Mouse (Mus musculus): ENCODE measurements around the gene 1700022I11Rik.

The 1700022I11Rik gene

DNA sequence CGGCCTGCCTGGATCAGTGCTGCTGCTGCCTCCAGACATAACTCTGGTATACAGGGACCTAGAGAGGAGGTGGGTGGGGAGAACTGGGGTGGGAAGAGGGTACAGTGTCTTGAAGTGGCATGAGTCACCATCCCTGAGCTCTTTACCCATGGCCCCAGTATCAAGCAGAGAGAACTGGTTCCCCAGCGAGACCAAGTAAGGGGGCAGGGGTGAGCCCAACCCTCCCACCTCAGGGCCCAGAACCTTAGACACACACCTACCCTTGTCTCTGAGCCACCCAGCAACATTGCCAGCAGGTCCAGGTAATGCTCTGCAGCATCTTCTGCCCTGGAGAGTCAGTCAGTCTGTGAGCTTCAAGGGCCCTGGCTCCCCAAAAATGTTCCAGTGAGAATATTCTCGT lies 35.5 kb downstream of the 1700022I11Rik start:
- no peak for DNase-seq

DNA sequence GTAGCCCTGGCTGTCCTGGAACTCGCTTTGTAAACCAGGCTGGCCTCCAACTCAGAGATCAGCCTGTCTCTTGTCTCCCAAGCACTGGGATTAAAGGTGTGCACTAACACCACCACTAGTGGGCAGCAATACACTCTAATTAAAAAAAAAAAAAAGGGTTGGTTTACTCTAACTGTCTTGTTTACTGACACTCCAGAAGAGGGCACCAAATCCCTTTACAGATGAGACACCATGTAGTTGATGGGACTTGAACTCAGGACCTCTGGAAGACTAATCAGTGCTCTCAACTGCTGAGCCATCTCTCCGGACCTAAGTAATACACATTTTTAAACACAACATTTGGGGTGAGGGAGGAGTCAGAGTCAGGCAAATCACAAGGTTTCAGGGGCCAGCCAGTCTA lies 36.4 kb downstream of the 1700022I11Rik start:
- DNase-seq: no peak

DNA sequence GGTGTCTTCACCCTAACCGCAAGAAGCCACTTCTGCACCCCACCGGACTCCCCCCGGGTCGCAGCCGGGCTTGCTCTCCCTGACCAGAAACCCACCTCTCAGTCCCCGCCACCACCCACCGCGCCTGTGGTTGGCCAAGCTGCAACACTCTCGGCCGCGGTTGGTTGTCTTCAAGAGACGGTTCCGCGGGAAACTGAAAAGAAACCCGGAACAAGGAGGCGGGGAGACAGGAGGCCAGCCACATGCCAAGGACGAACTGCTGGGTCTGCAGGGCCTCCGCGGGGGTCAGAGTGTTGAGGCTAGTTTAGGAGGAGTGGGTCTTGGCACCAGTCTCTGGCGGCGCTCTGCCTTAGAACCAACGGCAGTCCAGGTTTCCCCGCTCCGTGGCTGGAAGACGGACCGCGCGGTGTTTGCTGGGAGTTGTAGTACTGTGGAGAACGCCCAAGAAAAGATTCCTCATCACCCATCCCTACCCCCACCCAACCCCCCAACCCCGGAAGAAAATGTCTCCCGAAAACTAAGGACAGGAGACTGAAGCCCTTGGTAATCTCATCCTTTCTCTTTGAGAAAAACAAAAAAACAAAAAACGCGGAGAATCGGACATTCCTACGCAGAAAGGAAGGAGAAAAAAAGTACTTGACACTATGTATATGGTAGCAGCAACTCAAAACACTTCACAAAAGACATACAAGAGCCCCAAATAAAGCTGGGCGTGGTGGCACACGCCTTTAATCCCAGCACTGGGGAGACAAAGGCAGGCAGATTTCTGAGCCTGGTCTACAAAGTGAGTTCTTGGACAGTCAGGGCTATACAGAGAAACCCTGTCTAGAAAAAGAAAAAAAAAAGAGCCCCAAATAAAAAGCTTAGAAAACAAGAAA lies 41.0 kb downstream of the 1700022I11Rik start, which contains the start of gene Fancg:
TSS of gene Fancg (minus strand) at position 346 of the 878 bp plus-strand sequence.
- peak; percentile 88 for DNase-seq

DNA sequence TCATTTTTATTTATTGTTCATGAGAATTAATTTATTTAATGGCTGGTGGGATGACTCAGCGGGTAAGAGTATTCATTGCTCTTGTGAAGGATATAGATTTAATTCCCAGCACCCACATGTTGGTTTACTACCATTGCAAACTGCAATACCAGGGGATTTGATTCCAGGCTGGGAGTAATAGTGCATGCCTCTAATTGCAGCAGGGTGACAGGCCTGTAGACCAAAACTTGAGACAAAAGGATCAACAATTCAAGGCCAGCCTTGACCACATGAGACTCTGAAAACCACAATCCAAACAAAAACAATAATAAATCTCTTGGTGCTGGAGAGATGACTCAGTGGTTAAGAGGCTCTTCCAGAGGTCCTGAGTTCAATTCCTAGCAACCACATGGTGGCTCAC lies 42.7 kb downstream of the 1700022I11Rik start:
- DNase-seq: no peak

DNA sequence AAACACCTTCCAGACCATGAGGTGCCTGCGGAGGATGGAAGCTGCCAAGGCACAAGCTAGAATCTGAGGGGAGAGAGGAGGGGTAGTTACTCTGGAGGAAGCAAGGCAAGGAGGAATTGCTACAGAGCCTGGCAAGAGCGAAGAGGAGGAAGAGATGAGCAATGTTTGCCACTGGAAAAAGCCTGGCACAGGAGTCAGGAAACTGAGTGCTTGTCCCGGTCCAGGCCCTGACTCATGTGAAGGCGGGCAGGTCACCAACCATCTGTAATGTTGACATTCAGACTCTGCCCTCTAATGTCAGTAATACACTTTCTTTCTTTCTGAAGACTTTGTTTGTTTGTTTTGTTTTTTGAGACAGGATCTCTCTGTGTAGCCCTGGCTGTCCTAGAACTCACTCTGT lies 48.8 kb downstream of the 1700022I11Rik start:
- no peak for DNase-seq

DNA sequence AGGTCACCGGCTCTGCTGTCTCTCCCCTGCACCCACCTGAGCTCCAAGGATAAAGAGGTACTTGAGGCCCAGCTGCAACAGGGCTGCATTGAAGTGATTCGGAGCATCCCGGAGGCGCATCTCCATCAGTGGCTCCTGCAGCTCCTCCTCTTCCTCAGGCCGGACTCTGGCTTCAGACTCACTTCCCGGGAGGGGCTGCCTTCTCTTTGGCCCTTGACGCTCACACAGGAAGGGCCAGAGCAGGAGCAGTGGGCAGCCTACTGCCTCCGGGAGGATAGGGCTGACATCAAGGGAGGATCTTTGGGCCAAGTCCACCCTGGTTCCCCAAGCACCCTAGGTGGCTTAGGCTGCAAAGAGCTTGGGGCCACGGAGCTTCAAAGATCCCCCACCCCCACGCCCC lies 49.8 kb downstream of the 1700022I11Rik start:
- no peak for DNase-seq

DNA sequence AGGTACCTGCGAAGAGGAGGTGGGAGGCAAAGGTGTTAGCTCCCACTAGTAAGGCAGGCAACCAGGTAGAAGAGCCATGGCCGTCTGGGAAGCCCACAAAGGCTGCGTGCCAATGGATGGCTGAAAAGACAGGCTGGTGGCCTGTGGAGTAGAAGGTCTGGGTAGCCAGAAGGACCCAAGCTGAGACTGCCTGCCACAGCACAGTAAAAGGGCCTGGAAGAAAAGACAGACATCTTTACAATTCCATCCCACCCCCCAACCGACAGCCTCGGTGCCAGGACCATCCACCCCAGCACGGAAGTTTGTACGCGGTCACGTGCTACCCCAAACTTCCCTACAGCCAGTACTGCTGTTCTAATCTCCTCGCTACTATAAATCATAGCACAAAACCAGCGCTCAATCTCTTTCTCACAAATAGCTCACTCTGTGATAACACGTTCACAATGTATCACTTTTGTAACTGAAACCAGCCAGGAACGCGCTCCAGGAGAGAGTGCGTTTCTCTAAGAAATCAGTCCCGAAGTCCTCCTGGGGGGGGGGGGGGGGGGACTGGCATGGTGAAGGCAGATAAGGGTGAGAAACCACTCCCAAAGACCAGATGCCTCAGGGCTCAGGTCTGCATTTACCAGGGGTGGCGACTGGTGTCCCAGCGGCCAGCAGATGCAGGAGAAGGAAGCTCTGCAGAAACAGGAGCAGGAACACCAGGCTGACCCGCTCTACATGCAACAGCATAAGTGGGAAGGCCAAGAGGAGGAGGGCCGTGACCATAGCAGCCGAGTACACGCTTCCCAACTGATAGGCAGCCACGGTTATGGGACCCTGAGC lies 50.4 kb downstream of the 1700022I11Rik start:
- DNase-seq: no peak

DNA sequence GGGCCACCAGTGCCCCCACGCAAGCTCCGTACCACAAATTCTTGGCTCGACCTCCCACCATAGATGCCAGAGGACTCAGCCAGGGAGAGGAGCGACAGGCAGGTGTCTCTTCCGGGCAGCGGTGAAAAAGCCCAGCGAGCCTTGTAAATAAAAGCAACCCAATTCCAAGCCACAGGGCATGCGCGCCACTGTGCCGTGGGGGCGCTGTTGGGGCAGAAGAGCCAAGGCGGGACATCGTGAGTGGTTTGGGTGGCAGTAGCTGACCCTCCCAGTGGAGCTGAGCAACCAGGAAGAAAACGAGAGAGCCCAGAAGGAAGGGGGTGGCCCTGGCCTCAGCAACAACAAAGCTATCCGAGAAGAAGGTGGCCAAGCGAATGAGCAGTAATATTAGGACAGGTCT lies 51.5 kb downstream of the 1700022I11Rik start:
- no peak for DNase-seq

DNA sequence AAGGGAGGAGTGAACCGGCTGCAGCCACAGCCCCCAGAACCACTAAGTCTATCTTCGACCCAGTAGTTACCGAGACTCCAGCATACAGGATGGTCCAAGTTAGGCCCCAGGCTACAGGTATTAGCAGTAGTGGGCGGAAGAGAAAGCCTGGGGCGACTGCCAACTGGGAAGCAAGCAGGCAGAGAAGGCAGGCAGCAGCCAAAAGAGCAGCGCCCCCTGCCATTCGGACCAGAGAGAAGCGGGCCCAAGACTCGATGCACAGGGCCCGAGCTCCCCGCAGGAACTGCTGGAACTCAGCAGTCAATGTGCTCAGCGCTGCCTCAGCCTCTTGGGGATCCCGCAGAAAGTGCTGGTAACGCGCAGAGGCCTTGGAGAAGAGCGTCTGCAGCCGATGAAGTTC lies 51.9 kb downstream of the 1700022I11Rik start:
- DNase-seq: no peak

DNA sequence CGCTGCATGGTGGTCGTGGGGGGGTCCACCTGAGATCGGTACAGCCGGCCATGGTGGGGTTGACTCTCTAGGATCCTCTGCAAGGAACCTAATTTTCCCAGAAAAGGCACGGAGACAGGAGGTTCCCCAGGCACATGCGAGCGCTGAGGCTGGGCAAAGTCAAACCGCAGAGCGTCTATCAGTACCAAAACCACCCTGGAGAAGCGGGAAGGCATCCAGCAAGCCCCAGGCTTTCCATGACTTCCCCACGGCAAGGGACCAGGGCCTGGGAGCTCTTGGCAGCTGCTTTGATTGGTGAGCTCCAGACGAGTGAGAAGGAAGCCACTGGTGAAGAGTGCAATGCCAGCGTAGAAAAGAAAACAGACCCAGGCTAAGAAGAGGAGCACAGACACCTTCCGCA lies 55.3 kb downstream of the 1700022I11Rik start:
- no peak for DNase-seq

DNA sequence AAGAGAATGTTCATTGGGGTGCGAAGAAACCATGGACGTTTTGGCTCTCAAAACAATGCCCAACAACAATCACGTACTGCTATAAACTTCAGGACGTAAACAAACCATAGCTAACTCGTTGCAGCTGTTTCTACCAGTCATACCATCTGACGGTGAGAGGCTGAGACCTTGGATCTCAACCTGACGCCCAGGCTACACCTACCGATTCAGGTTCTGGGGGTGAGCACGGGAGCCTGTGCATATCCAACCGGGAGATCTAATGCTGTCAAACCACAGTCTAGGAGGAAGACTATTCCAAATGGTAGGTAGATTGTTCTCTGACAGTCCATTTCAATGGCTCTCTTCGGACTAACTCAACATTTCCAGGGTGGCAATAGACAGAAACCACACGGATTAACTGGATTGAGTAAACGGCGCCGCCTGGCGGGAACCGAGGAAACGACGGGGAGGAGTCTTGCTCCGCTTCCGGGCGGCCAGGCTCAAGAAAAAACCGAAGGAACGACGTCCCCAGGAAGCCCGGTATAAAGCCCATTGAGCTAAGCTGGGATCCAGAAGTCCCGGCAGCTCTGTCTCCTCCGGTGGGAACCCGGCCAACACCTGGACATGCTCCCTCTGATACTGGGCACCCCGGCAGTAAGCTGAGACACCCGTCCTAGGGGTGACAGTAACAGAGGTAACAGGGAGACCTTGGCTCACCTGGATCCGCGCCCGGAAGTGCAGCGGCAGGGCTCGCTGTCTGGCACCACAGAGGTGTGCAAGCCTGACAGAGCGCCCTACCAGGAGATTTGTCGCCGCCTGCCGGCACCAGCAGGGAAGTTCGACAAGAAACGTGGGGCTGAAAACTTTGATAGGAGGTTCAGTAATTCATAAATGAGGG lies 55.9 kb downstream of the 1700022I11Rik start, which contains the start of gene Pigo:
TSS of gene Pigo (minus strand) at position 736 of the 877 bp plus-strand sequence.
- peak; percentile 94 for DNase-seq

DNA sequence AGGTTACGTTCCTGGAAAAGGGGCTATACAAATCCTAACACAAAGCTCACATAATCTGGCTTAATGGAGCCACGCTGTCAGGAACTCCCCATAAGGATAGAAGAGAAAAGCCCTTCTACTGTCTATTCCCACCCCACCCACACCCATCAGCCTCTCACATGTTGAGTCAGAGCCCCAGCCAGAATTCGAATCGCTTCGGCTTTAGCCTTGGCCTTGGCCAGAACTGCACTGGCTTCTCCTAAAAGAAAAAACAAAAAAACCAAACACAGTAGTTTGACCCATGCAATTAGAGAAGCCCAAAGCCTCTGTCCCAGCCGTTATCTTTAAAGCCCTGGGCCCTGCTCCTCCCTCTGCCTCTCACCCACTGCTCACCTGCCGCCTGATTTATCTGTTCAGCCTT lies 59.7 kb downstream of the 1700022I11Rik start:
- DNase-seq: no peak

DNA sequence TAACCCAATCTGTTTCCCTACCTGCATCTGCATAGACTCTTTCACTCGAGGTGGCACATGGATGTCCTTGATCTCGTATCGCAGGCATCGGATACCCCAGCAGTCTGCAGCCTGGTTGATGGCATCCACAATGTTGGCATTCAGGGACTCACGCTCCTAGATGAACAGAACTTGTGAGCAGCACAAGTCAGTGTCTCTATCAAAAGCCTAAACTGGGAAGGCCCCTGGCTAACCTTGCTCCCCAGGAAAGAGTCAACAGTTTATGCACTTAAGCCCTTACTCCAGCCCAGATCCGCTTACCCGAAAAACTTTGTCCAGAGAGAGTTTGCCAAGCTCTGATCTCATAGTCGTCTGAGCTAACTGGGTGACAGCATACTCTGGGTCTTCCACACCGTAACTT lies 60.3 kb downstream of the 1700022I11Rik start:
- DNase-seq: no peak

DNA sequence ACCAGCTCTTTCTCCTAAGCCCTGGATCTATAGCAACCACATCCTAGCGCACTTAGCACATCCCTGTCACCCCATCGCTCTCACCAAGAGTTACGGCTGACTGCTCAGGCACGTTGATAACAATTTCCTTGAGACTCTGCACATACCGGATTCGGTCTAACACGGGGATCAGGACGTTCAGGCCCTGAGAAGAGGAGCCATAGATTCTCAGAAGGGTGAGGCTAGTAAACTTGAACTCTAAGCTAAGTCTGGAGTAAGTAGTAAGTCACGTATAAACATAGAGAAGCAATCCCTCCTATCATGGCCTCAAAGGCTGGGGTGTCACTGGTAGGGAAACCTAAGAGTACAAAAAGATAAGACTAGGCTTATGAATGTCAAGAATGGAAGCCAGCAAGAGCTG lies 60.9 kb downstream of the 1700022I11Rik start:
- DNase-seq: no peak

DNA sequence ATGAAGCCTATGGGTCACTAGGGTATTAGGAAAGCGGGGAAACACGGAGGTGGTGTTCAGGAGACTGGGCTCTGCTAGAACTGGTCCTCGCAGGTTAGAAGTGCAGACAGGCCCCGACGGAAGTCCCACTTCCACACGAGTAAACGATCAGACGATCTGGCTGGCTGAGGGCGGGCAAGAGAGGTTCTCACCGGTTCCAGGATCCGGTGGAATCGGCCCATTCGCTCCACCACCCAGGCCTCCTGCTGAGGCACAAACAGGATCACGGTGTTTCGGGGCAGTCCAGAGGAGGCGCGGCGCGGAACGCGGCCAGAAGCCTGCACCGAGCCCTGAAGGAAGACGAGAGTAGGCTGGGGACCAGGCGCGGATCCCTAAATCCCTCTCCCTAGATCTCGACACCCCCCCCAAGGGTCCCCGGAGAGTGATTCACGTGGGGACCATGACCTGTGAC lies 61.4 kb downstream of the 1700022I11Rik start:
- DNase-seq: no peak

DNA sequence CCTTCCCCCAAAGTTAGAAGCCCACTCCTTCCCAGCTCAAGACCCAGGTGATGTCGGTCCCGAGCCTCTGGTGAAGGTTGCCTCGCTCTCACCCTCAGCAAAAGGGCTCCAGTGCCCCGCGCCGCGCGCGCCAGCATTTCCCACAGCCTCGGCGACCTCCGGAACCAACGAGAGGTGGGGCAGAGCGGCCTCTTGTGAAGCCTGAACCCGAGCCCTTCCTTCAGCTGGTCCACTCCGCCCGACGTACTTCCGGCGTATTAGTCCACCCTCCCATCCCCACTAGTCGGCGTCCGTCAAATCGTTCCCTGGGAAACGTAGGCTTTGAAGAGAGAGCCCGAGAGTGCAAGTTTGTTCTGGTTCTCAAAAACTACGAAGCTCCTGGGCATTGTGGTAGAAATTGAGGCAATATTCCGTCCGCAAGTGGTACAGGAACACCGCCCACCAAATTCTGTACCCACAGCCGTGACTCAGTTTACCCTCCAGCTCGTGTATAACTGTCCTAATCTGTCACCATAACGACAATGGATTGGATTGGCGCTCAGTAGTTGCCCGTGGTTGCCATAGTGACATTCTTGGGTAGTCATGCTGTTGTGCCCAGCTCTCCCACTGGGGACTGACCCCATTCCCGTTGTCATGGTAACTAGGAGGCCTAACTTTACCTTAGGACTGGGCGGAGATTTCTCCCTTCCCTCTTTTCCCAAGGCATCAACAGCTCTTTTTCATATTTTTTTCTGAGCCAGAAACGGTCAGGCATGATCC lies 62.0 kb downstream of the 1700022I11Rik start, which contains the start of gene Stoml2:
TSS of gene Stoml2 (minus strand) at position 474 of the 759 bp plus-strand sequence.
- DNase-seq: peak; percentile 96

DNA sequence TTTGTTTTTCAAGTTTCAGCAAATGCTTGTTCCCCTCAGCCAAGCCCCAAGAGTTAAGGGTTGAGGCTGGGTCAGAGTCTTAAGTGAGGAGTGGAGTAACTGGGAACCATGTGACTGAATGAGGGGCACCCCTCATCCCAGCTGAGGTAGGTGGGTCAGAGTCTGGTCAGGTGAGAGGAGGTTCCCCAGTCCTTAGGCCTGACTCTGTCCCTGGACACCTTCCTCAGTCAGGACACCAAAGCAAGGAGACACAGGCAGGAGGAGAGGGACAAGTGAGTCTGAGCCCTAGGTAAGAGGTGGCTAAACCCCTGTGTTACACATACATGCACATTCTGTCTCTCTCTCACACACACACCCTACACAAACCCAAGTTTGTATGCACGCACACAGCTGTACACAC lies 63.1 kb downstream of the 1700022I11Rik start:
- no peak for DNase-seq

Measured in right cerebral cortex, adult 18-20 months (tissue).